Mouse (Mus musculus): ENCODE results near the gene Ccr3. TPM values are rescaled to one million over a fixed set of nuclear protein-coding genes. Genes with fewer than 3 reads are reported as not detected.

The Ccr3 gene
- polyA plus RNA-seq (2017; shearing (Covaris generic)) = 1.6 TPM

GRCm38 (mm10) chr9:124021672-124022071 is at the start of gene Ccr3:
TSS of gene Ccr3 (plus strand) at chr9:124021972.

GRCm38 (mm10) chr9:123978308-123978707 is 43.5 kb upstream of the Ccr3 start, which contains the start of gene Ccr1l1:
TSS of gene Ccr1l1 (minus strand) at chr9:123978408.

Other genes with a start within 250 kb of the Ccr3 start
- gene Cxcr6, start 215.5 kb upstream of the Ccr3 start, polyA plus RNA-seq (2017; shearing (Covaris generic)) = 22.9 TPM
- gene Fyco1, start 170.1 kb upstream of the Ccr3 start, polyA plus RNA-seq (2017; shearing (Covaris generic)) = 59.4 TPM
- gene Xcr1, start 159.9 kb upstream of the Ccr3 start, polyA plus RNA-seq (2017; shearing (Covaris generic)) = 0.46 TPM
- 0.31 TPM for gene Ccr1, start 53.3 kb upstream of the Ccr3 start, polyA plus RNA-seq (2017; shearing (Covaris generic))
- not detected for gene Ccr1l1, start 43.6 kb upstream of the Ccr3 start, polyA plus RNA-seq (2017; shearing (Covaris generic))
- gene Ccr2, start 80.0 kb downstream of the Ccr3 start, polyA plus RNA-seq (2017; shearing (Covaris generic)) = 24.9 TPM
- gene Ccr5, start 99.6 kb downstream of the Ccr3 start, polyA plus RNA-seq (2017; shearing (Covaris generic)) = 6.8 TPM